Mouse (Mus musculus): ENCODE data around the gene Wdr24.
A peak's percentile ranks its signal among the peaks of the same experiment; 100 is the strongest.

Gene Wdr24

GRCm38 (mm10) chr17:25832436-25833290 lies 9.2 kb downstream of the Wdr24 start:
- peak; percentile 100 for DNase-seq

DNA sequence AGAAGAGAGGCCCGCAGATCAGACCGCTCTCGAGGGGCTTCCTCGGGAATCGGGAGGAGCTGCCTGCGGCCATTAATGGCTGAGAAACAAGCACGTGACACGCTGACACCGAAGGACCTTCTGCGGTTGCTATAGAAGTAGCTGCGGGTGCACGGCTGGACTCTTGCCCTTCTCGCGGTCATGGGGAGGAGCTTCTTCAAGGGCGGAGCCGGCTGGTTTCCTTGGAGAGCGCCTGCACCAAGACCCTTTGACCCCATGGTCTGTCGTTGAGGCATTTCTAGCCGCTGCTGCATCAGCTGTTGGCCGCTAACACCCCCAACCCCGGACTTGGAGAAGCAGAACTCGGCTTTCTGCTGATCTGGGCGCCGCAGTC lies 9.8 kb downstream of the Wdr24 start, which contains the start of gene Stub1:
Stub1 (minus strand) TSS at position 114 of the 373 bp plus-strand sequence.
- DNase-seq, result peak; percentile 96 to 97

DNA sequence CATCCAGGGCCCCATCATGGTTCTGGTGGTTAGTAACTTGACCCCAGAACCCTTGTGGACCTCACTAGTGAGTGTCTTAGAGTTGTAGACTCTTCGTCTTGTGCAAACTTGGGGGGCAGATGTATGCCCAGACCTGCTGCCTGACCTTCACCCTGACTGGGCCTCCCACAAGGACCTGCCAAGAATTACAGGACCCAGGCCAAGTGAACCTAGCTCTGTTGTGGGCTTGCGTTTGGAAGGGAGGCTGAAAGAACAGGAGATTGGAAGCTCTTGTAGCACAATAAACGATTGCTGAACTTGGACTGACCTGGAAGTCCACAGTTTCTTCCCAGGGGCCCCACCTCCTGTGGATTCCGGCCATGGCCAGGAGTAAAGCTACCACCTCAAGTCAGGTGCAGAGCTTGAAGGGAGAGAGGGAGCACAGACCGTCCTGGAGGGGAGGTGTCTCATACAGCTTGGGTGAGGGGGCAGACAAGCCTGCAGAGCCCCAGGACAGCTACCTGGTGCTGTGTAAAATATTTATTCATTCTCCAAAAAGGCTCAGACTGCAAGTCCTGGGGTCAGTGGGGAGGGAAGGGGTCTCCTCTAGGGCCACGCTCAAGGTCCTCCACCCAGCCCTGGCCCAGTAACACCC lies 10.7 kb downstream of the Wdr24 start:
- peak; percentile 78 to 83 for DNase-seq

DNA sequence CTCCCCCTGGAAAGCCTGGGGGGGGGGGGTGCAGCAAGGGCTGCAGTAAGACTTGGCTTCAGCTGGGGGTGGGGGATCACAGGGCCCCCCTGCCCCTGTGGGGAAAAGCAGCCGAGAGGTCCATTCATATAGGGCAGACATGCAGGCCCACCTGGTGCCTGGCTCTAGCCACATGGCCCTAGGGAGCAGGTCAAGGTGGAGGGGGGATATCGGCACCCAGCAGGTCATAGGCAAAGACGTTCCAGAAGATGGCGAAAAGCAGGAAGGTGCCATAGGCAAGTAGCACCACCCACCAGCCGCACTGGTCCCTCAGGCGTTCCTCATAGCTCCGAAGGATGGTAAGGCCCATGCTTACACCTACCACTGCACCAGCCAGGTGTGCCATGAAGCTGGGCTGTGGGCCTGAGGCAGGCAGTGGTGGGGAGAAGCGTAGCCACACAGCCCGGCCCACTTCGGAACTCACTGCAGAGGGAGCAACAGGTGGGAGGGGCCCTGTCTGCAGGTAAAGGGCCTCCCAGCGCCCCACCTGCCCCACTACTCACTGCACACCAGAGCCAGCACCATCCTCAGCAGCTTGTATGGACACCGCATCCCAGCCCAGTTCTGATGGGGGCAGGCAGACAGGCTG lies 11.3 kb downstream of the Wdr24 start:
- peak in 1 of 2 experiments; percentile 26 for DNase-seq

GRCm38 (mm10) chr17:25835301-25835700 lies 11.9 kb downstream of the Wdr24 start:
- DNase-seq, result peak in 1 of 2 experiments; percentile 26

DNA sequence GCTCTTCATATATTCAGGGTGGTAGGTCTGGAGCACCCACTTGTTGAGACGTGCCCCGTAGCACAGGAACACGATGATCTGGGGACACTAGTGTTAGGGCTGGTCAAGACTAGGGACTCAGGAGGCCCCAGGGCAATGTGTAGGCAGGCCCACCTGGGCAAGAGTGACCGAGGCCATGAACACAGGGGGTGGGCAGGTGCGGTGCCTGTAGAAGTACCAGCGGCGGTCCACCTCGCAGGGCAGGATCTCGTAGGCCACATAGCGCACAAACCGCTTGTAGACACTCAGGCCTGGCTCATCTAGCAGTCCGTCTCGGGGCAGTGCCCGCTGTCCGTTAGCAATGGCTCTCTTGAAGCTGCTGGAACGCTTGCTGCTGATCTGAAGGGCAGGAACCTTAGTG lies 12.4 kb downstream of the Wdr24 start:
- DNase-seq, result peak in 1 of 2 experiments; percentile 32

DNA sequence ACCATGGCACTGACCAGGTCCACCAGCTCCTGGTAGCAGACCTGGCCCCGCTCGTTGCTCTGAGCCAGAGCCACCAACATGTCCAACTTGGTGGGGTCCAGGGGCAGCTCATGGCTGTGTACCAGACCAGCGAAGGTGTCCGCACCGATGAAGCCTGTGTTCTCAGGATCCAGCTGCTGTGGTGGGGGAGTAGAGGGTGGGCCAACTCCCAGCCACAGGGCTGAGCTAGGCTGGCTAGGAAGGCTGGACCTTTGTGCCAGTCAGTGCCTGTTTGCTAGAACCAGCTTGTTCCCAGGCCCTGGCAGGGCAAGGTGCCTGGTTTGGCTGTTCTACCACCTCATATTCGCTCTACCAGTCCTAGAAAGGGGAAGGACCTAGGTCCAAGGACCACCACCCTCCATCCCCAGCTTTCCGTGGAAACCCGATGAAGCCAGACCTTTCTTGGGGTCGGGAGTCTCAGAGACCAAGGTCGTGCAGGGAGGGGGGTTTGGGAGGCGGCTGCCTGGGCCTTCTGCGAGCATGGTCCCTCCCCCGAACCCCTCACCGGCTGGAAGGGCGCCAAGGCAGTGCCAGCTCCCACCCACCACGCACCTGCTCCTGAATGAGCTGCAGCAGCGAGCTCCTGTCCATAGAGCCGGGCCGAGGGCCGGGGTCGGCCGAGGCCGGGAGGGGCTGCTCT lies 13.1 kb downstream of the Wdr24 start:
- peak; percentile 53 to 59 for DNase-seq

GRCm38 (mm10) chr17:25837076-25837410 lies 13.6 kb downstream of the Wdr24 start, which contains the start of gene Rhbdl1:
Gene Rhbdl1, minus strand, starts transcription at chr17:25837295.
- peak; percentile 76 to 82 for DNase-seq

DNA sequence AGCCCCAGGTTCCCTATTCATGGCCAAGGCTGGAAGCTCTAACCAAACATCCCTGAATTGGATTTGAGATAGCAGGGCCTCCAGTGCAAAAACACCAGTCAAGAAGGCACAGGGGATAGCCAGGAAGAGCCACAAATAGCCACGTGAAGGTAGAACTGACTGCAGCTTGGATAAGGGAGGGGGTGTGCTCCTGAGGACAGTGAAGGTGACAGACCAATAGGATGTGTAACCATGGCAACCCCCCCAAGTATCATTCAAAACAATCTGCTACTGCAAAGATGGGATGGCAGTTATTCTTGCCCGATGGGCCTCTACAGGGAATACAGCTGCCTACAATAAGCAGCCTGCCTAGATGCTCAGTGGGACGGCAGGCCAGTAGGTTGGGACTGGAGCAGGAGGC lies 14.1 kb downstream of the Wdr24 start:
- no peak for DNase-seq

DNA sequence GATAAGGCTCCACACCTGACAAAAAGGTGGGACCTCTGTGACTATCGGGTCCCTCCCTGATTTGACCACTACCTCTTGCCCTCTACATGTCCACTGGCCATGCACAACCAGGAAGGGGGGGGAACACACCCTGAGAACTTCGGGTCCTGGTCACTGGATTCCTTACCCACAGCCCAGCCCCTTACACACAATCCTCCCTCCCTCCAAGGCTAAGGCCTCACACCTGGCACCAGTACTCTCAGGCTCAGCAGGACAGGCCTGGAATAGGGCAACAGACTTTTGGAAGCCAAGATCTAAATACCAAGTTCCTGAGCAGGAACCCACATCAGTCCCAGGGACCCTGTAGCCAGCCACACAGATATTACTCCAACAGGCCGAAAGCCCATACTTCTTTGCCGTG lies 15.5 kb downstream of the Wdr24 start:
- no peak for DNase-seq

- peak; percentile 73 to 76 for DNase-seq
These were observed 16.2 kb downstream of the Wdr24 start for GRCm38 (mm10) chr17:25839455-25840235.

DNA sequence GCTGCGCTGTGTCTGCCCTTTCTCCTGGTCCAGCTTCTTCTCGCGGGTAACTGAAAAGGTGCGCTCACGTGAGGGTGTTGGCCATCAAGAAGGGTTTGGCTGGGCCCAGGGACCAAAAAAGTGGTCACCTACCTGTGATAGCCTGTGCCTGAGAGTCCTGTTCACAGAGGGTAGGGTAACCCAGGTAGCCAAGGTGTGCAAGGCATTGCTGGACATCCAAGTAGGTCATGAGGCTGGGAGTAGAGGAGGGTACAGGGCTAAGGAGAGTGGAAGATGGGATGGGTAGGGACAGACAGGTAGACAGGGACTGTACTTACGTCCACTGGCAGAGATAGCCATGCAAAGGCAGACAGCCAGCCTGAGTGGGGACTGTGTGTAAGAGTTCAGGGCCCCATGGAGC lies 17.1 kb downstream of the Wdr24 start:
- no peak for DNase-seq

DNA sequence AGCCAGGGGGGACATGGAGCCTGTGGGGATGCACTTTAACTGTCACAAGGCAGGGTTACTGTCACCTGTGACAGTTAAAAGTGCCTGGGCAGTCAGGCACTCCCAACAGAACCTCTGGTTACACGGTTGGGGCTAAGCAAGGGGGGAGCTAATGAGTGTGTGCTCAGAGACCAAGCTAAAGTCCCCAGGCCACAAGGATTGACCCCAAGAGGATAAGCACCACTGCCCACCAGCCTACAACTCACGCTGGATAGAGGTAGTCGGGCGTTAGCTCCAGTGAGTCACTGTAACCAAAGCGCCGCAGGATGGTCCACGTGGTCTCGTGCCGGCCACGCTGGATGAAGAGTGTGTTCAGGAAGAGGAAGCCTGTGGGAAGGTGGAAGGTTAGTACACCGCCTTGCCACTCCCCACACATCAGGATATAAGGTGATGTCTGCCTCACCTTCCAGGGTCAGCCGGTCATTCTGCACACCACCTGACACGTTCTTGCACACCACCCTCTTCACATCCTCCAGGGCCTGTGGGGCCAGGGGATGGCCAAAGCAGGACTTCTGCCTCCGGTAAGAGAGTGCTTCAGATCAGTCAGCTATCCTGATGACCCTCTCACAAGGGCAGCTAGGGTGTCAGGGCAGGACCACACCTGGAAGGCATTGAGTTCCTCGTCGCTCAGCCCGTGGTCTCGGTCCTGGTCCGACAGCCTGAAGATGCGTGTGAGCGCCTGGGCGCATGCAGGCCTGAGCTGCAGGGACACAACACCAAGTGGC lies 17.9 kb downstream of the Wdr24 start, which contains the start of gene Gm20683:
Gm20683 (minus strand) TSS at position 647 of the 764 bp plus-strand sequence.
- no peak for DNase-seq

GRCm38 (mm10) chr17:25842509-25842908 lies 19.1 kb downstream of the Wdr24 start:
- DNase-seq, result no peak

DNA sequence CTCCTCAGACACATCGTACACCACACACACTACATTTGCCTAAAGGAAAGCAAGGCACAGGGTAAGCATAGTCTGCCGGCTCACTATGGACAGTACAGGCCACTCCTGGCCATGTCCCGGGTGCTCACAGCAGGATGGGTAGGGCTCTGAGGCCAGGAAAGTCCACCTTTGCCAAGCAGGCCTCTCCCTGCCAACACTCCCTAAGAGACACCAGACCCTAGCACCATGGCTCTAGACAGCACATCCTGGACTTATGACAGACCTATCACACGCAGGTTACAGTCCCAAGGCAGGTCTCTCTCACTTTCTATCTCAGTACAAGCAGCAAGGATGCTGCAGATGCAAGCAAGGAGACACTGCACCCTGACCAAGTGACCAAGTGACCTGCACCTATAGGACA lies 19.7 kb downstream of the Wdr24 start:
- no peak for DNase-seq

- peak in 1 of 2 experiments; percentile 28 for DNase-seq
These were observed 20.4 kb downstream of the Wdr24 start for GRCm38 (mm10) chr17:25843636-25844395.

DNA sequence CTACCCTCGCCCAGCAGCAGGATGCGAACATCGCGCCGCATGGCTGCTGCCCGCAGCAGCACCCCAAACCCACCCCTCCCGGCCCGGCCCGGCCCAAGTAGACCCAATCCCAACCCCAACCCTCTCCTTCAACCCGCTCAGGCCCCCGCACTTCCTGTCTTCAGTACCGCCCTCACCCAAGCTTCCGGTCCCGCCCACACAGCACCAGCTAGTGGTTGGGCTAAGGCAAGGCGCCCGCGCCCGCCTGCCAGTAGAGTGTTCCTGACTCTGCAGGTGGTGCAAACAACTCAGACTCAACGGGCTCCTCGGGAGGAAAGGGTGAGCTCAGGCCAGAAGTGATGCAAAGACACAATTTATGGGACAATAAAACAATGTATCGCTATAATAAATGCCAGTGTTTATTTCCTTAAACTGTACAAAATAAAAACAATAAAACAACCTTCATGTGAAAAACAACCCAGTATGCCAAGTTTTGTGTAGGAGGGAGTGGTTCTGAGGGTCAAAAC lies 21.0 kb downstream of the Wdr24 start, which contains the start of gene Rhot2:
Rhot2 (minus strand) TSS at position 456 of the 506 bp plus-strand sequence.
- peak; percentile 98 for DNase-seq

DNA sequence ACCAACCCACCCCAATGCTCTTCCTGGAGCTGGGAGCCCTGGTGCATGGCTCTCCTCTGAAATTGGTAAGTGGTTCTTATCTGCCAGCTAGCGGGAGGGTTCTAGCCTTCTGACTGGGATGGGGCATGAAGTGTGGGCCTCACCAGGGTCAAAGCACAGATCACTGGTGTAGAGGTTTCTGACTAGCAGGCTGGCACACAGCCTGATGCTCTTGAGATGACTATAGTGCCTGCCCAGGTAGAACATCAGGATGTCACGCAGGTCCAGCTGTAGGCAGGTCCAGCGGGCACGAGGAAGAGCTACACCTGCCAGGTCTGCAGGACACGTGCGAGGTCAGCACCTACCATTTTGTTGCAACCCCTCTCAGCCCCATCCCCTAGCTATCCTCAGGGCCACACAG lies 36.8 kb downstream of the Wdr24 start:
- no peak for DNase-seq

- peak; percentile 94 to 95 for DNase-seq
These were observed 37.6 kb downstream of the Wdr24 start, which contains the start of gene Wdr90 for GRCm38 (mm10) chr17:25860832-25861703. Gene Wdr90, minus strand, starts transcription at chr17:25861501.
